ENCODE assay signal across 8 mouse cellular contexts in genomic region chr16:78238052-78238701, GRCm38 (mm10).
DNase-seq lines count a peak whose midpoint lies in the region; ATAC-seq lines count a peak whose summit lies in the region.

No protein-coding gene starts in this region.

- peak overlapping the region; percentile 45 for H3K4me3 ChIP-seq in lung, embryonic 16.5 days (ENCODE audit: low read length)
- peak overlapping the region; percentile 56 for H3K4me3 ChIP-seq in heart, embryonic 15.5 days
- peak overlapping the region; percentile 43 for H3K4me3 ChIP-seq in limb, embryonic 12.5 days (replicated peaks)
- peak overlapping the region; percentile 38 for H3K4me3 ChIP-seq in neural tube, embryonic 14.5 days (ENCODE audit: low read depth, low read length)

- H3K27ac ChIP-seq in lung, embryonic 16.5 days (ENCODE audit: low read length): no peak overlapping the region
- no peak overlapping the region for H3K27ac ChIP-seq in heart, embryonic 15.5 days
- H3K27ac ChIP-seq in limb, embryonic 12.5 days: no peak overlapping the region
- H3K27ac ChIP-seq in neural tube, embryonic 14.5 days (ENCODE audit: low read depth, low read length): peak overlapping the region; percentile 90

- no peaks in the 10 kb centered on the region for H3K36me3 ChIP-seq in lung, embryonic 16.5 days (ENCODE audit: control insufficient read depth, insufficient read depth, low read length)
- no peaks in the 10 kb centered on the region for H3K36me3 ChIP-seq in heart, embryonic 15.5 days
- H3K36me3 ChIP-seq in limb, embryonic 12.5 days: no peaks in the 10 kb centered on the region
- no peaks in the 10 kb centered on the region for H3K36me3 ChIP-seq in neural tube, embryonic 14.5 days (ENCODE audit: control insufficient read depth, insufficient read depth, low read length)

- peak overlapping the region; percentile 78 for H3K4me2 ChIP-seq in lung, embryonic 16.5 days (ENCODE audit: low read depth, low read length)
- peak overlapping the region; percentile 86 for H3K4me2 ChIP-seq in heart, embryonic 15.5 days
- H3K4me2 ChIP-seq in limb, embryonic 12.5 days: peak overlapping the region; percentile 77
- H3K4me2 ChIP-seq in neural tube, embryonic 14.5 days (ENCODE audit: low read depth, low read length): peak overlapping the region; percentile 89

- H3K9me3 ChIP-seq in lung, embryonic 16.5 days (ENCODE audit: control insufficient read depth, low read length): no peaks in the 10 kb centered on the region
- no peaks in the 10 kb centered on the region for H3K9me3 ChIP-seq in heart, embryonic 15.5 days (replicated peaks)
- no peaks in the 10 kb centered on the region for H3K9me3 ChIP-seq in limb, embryonic 12.5 days
- no peaks in the 10 kb centered on the region for H3K9me3 ChIP-seq in neural tube, embryonic 14.5 days (ENCODE audit: control insufficient read depth, low read length)

- no peak for DNase-seq in lung, adult 18-20 months
- no peak for DNase-seq in adrenal gland, postnatal 14 days
- no peak for DNase-seq in urinary bladder, postnatal 14 days (ENCODE audit: low spot score)

- peaks cover 9% of the 10 kb centered on the region; the same call in 1 of the 2 replicates for H3K4me1 ChIP-seq in lung, embryonic 16.5 days (replicated peaks; ENCODE audit: control insufficient read depth, insufficient read depth, low read length)
- peaks cover 14% of the 10 kb centered on the region for H3K4me1 ChIP-seq in heart, embryonic 15.5 days (replicated peaks)
- peaks cover 15% of the 10 kb centered on the region for H3K4me1 ChIP-seq in limb, embryonic 12.5 days (replicated peaks)
- H3K4me1 ChIP-seq in neural tube, embryonic 14.5 days (ENCODE audit: control insufficient read depth, insufficient read depth, low read length): peaks cover 7% of the 10 kb centered on the region; the same call in 1 of the 2 replicates

- WGBS in lung, embryonic 16.5 days: under 1% methylated on average over 18 of the region's 18 CpGs
- 1% methylated on average over 18 of the region's 18 CpGs for WGBS in heart, embryonic 15.5 days
- WGBS in limb, embryonic 12.5 days: under 1% methylated on average over 18 of the region's 18 CpGs
- whole genome bisulfite sequencing in neural tube, embryonic 14.5 days: 0% methylated on average over 18 of the region's 18 CpGs

- H3K27me3 ChIP-seq in lung, embryonic 16.5 days (ENCODE audit: control insufficient read depth, insufficient read depth, low read depth, low read length): no peaks in the 10 kb centered on the region; the same call in 1 of the 2 replicates
- H3K27me3 ChIP-seq in heart, embryonic 15.5 days: no peaks in the 10 kb centered on the region; the same call in 1 of the 2 replicates
- peaks cover 19% of the 10 kb centered on the region for H3K27me3 ChIP-seq in limb, embryonic 12.5 days
- no peaks in the 10 kb centered on the region for H3K27me3 ChIP-seq in neural tube, embryonic 14.5 days (ENCODE audit: control insufficient read depth, insufficient read depth, low read length)

- H3K9ac ChIP-seq in lung, embryonic 16.5 days (ENCODE audit: low read length): peak overlapping the region; percentile 45; the same call in 1 of the 2 replicates
- H3K9ac ChIP-seq in heart, embryonic 15.5 days: peak overlapping the region; percentile 47
- H3K9ac ChIP-seq in limb, embryonic 12.5 days (replicated peaks): peak overlapping the region; percentile 35
- H3K9ac ChIP-seq in neural tube, embryonic 14.5 days (replicated peaks; ENCODE audit: low read depth, low read length): peak overlapping the region; percentile 60

- ATAC-seq in lung, embryonic 16.5 days (ENCODE audit: low read depth): 0 out of 2 replicates have a peak, but pooled peaks have one; percentile 37
- peak; percentile 71 for ATAC-seq in common myeloid progenitor, adult 5-6 weeks (replicated peaks; ENCODE audit: low read depth, poor library complexity, severe bottlenecking)
- ATAC-seq in heart, embryonic 15.5 days (replicated peaks; ENCODE audit: insufficient number of reproducible peaks, insufficient read depth, low FRiP score, low read depth): 0 out of 2 replicates have a peak, but pooled peaks have one; percentile 33
- ATAC-seq in limb, embryonic 12.5 days (ENCODE audit: insufficient number of reproducible peaks, insufficient read depth, low FRiP score, low TSS enrichment, low read depth): peak; percentile 33; the same call in 1 of the 2 replicates
- peak; percentile 69 for ATAC-seq in neural tube, embryonic 14.5 days (ENCODE audit: low read depth)
